Mouse (Mus musculus): ENCODE measurements around the gene Zfp768.

Gene Zfp768

DNA sequence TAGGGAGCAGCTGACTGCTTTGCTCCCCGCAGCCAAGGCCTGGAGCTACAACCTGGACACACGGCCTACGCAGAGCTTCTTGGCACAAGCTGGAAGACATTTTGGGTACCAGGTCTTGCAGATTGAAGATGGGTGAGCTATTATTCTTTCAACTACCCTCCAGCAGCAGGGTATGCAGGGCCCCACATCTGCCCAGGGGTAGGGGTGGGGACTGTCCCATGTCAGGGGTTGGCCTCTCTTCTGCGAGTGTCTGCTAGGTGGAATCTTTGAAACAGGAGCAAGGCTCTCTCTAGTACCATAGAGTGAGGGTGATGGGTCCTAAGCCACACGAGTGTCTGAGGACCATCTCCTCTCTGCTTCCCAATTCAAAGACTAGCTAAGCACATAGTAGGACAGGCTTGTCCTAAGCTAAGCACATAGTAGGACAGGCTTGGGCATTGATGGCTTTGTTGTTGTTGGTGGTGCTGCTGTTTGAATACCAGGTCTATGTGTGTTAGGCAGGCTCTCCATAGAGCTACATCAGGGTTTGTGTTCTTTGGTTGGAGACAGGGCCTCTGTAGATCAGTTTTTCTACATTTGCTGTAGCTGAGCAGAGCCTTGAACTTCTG, 47.7 kb downstream of the Zfp768 start:
- DNase-seq (ENCODE audit: low spot score in 2 of 2) = no peak

DNA sequence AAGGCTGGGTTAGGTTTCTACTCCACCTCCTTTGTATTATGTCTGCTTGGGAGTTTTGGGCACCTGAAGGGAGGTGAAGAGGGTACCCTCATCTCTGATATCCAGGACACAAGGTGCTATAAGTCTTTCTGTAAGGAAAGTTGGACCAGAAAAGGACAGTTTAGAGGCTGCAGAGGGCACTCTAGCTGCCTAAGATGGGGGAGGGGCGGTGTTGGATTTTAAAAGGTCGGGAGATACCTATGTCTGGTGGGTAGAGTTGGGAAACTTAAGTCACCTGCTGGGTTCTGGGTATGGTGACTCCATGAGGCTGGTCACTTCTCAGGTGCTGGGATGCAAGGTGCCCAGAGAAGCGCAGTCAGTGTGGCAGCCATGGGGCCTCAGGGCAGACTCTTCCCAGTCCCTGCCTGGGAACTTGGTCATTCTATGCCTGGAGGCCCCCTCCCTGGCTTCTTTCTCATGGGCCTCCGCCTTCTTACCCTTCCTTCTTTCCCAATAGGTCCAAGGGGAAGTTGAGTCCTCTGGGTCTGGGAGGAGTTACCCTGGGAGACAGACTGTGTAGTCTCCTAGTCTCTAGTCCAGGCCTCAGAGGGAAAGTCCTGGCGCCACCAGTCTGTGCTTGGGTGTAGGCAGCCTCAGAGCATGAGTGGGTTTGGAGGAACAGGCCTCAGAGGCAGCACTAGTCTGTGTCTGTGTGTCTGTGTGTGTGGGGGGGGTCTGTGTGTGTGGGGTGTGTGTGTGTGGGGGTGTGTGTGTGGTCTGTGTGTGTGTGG, 48.4 kb downstream of the Zfp768 start:
- no peak for DNase-seq (ENCODE audit: low spot score in 2 of 2)

DNA sequence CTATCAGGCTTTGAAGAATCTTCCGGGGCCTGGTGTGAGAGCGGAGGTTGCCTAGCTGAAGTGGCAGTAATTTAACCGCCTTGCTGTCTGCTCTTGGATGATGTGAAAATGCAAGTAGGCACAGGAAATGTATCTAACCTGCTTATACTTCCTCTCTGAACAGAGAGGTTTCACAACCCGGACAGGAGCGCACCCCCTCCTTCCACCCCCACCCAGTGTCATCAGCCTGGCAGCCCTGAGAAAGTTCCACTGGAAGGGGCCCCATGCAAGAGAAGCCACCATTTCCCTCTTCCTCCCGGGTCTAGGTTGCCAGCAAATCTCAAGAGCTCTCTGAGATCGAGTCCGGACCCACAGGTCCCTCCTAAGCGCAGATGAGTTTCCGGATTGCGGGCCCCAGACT, 49.3 kb downstream of the Zfp768 start, which contains the start of gene Itgal:
Gene Itgal (plus strand): TSS at position 163 of the 400 bp plus-strand sequence.
- no peak for DNase-seq (ENCODE audit: low spot score in 2 of 2)

All from right cerebral cortex, adult 2 months (tissue).